Mouse (Mus musculus): ENCODE measurements around the gene 4833427G06Rik. TPM values are rescaled to one million over a fixed set of nuclear protein-coding genes. Genes with fewer than 3 reads are reported as not detected.

4833427G06Rik gene
- total and polyA plus RNA-seq, 3 experiments: not detected

GRCm38 (mm10) chr9:51114767-51115166 lies 12.9 kb upstream of the 4833427G06Rik start:
- H3K27ac ChIP-seq (ENCODE audit: control insufficient read depth, low read depth, low read length): no peak overlapping the region
- no peaks in the 10 kb centered on the region for H3K79me2 ChIP-seq (ENCODE audit: control insufficient read depth, insufficient read depth, low read length, poor library complexity)
- H3K9ac ChIP-seq (ENCODE audit: control insufficient read depth, low read depth, low read length, poor library complexity, severe bottlenecking): no peak overlapping the region
- no peak for TF ChIP-seq POLR2AphosphoS5 (IDR thresholded peaks at IDR 0.05; ENCODE audit: borderline replicate concordance, low read depth, low read length)
- TF ChIP-seq ELF1 (IDR thresholded peaks at IDR 0.05; ENCODE audit: low read depth, low read length): no peak
- no peaks in the 10 kb centered on the region for H3K9me3 ChIP-seq (replicated peaks; ENCODE audit: insufficient read depth, low read length)
- H3K4me1 ChIP-seq (ENCODE audit: control insufficient read depth in 1 of 2, insufficient read depth in 2 of 2, low read length in 2 of 2): no peaks in the 10 kb centered on the region
- no peak for DNase-seq (ENCODE audit: low read depth, low spot score)
- H3K4me3 ChIP-seq (ENCODE audit: control insufficient read depth in 1 of 2, insufficient read depth in 1 of 2, low read depth in 2 of 2, low read length in 2 of 2): no peak overlapping the region
- no peaks in the 10 kb centered on the region for H3K36me3 ChIP-seq (ENCODE audit: control insufficient read depth in 1 of 2, insufficient read depth in 2 of 2, low read length in 2 of 2)
- peaks cover 9% of the 10 kb centered on the region in 2 experiments; a peak in 3 of 4 replicates for H3K27me3 ChIP-seq (ENCODE audit: control insufficient read depth in 1 of 2, insufficient read depth in 2 of 2, low read length in 2 of 2)

GRCm38 (mm10) chr9:51105751-51106150 lies 3.9 kb upstream of the 4833427G06Rik start:
- H3K36me3 ChIP-seq (ENCODE audit: control insufficient read depth in 1 of 2, insufficient read depth in 2 of 2, low read length in 2 of 2): no peaks in the 10 kb centered on the region
- no peak overlapping the region for H3K27ac ChIP-seq (ENCODE audit: control insufficient read depth, low read depth, low read length)
- H3K4me3 ChIP-seq (ENCODE audit: control insufficient read depth in 1 of 2, insufficient read depth in 1 of 2, low read depth in 2 of 2, low read length in 2 of 2): no peak overlapping the region
- no peak overlapping the region for H3K9ac ChIP-seq (ENCODE audit: control insufficient read depth, low read depth, low read length, poor library complexity, severe bottlenecking)
- no peaks in the 10 kb centered on the region for H3K79me2 ChIP-seq (ENCODE audit: control insufficient read depth, insufficient read depth, low read length, poor library complexity)
- TF ChIP-seq GABPA (IDR thresholded peaks at IDR 0.05; ENCODE audit: low read depth, low read length) (no peak), KAT2A (conservative IDR thresholded peaks at IDR 0.05; ENCODE audit: low read depth, low read length) (no peak), UBTF (IDR thresholded peaks at IDR 0.05; ENCODE audit: borderline replicate concordance, insufficient read depth, low read depth, low read length) (no peak), ZC3H11A (IDR thresholded peaks at IDR 0.05; ENCODE audit: low read depth, low read length) (no peak)
- no peaks in the 10 kb centered on the region for H3K9me3 ChIP-seq (replicated peaks; ENCODE audit: insufficient read depth, low read length)
- peaks cover 0 to 3% of the 10 kb centered on the region in 2 experiments; a peak in 3 of 4 replicates for H3K27me3 ChIP-seq (ENCODE audit: control insufficient read depth in 1 of 2, insufficient read depth in 2 of 2, low read length in 2 of 2)
- H3K4me1 ChIP-seq (ENCODE audit: control insufficient read depth in 1 of 2, insufficient read depth in 2 of 2, low read length in 2 of 2): no peaks in the 10 kb centered on the region
- no peak for DNase-seq (ENCODE audit: low read depth, low spot score)

- no peaks in the 10 kb centered on the region for H3K79me2 ChIP-seq (ENCODE audit: control insufficient read depth, insufficient read depth, low read length, poor library complexity)
- no peak overlapping the region for H3K9ac ChIP-seq (ENCODE audit: control insufficient read depth, low read depth, low read length, poor library complexity, severe bottlenecking)
- no peaks in the 10 kb centered on the region for H3K9me3 ChIP-seq (replicated peaks; ENCODE audit: insufficient read depth, low read length)
- no peak for DNase-seq (ENCODE audit: low read depth, low spot score)
- peaks cover 0 to 3% of the 10 kb centered on the region in 2 experiments; a peak in 2 of 4 replicates for H3K27me3 ChIP-seq (ENCODE audit: control insufficient read depth in 1 of 2, insufficient read depth in 2 of 2, low read length in 2 of 2)
- no peak overlapping the region for H3K4me3 ChIP-seq (ENCODE audit: control insufficient read depth in 1 of 2, insufficient read depth in 1 of 2, low read depth in 2 of 2, low read length in 2 of 2)
- H3K27ac ChIP-seq (ENCODE audit: control insufficient read depth, low read depth, low read length): no peak overlapping the region
- no peaks in the 10 kb centered on the region for H3K36me3 ChIP-seq (ENCODE audit: control insufficient read depth in 1 of 2, insufficient read depth in 2 of 2, low read length in 2 of 2)
- no peaks in the 10 kb centered on the region for H3K4me1 ChIP-seq (ENCODE audit: control insufficient read depth in 1 of 2, insufficient read depth in 2 of 2, low read length in 2 of 2)
- TF ChIP-seq HCFC1 (IDR thresholded peaks at IDR 0.05; ENCODE audit: low read depth, low read length) (no peak), ETS1 (IDR thresholded peaks at IDR 0.05; ENCODE audit: low read depth, low read length) (no peak), USF1 (IDR thresholded peaks at IDR 0.05; ENCODE audit: low read depth, low read length) (no peak), MAFK (IDR thresholded peaks at IDR 0.05; ENCODE audit: borderline replicate concordance, low read depth, low read length) (no peak), POLR2A (IDR thresholded peaks at IDR 0.05; ENCODE audit: control insufficient read depth in 1 of 2, insufficient read depth in 1 of 2, low read depth in 1 of 2, low read length in 2 of 2, poor library complexity in 1 of 2) (no peak), CHD1 (IDR thresholded peaks at IDR 0.05; ENCODE audit: low read depth, low read length) (no peak), CHD2 (IDR thresholded peaks at IDR 0.05; ENCODE audit: low read length) (no peak), MEF2A (IDR thresholded peaks at IDR 0.05; ENCODE audit: extremely low read depth, insufficient replicate concordance, low read depth, low read length, poor library complexity, severe bottlenecking) (no peak), NRF1 (IDR thresholded peaks at IDR 0.05; ENCODE audit: insufficient read depth, low read depth, low read length, poor library complexity, severe bottlenecking) (no peak), POLR2AphosphoS2 (IDR thresholded peaks at IDR 0.05; ENCODE audit: low read length) (no peak)
Observed at GRCm38 (mm10) chr9:51103808-51104514, 2.1 kb upstream of the 4833427G06Rik start.

All from MEL (cell line).